Mouse (Mus musculus) hindbrain, postnatal 0 days (tissue): ENCODE results near the gene Hbq1a. TPM values are rescaled to one million over a fixed set of nuclear protein-coding genes. Genes with fewer than 3 reads are reported as not detected.

Experiments
- ATAC-seq: fragments of 200-750 bp; cut with Nextera tagmentation; 2 replicates; pipeline ENCODE4 v1.8.0; 2017; ENCODE audit warnings: mild to moderate bottlenecking, moderate TSS enrichment, moderate library complexity
- DNase-seq: peaks from one replicate; pipeline ENCODE4 v3.0.0-alpha.2; 2015; ENCODE audit warnings: low spot score
- H3K27ac ChIP-seq: fragments of 300-500 bp; sonication (generic); 2 replicates; pipeline ENCODE4 v1.5.1; 2014; ENCODE audit warnings: mild to moderate bottlenecking
- H3K27me3 ChIP-seq: fragments of 300-500 bp; sonication (generic); 2 replicates; pipeline ENCODE4 v1.6.1; 2014; ENCODE audit warnings: low read length, mixed read lengths; ENCODE audit not compliant: insufficient read depth
- H3K36me3 ChIP-seq: fragments of 300-500 bp; sonication (generic); 2 replicates; pipeline ENCODE4 v1.6.1; 2014; ENCODE audit warnings: low read length, mixed read lengths; ENCODE audit not compliant: insufficient read depth
- H3K4me1 ChIP-seq: fragments of 300-500 bp; sonication (generic); 2 replicates; pipeline ENCODE4 v1.6.1; 2014; ENCODE audit warnings: antibody characterized with exemption, low read length, mixed read lengths; ENCODE audit not compliant: insufficient read depth
- H3K4me2 ChIP-seq: fragments of 300-500 bp; sonication (generic); 2 replicates; pipeline ENCODE4 v1.6.1; 2014; ENCODE audit warnings: low read depth, mild to moderate bottlenecking, low read length, moderate library complexity, mixed read lengths
- H3K4me3 ChIP-seq: fragments of 300-500 bp; sonication (generic); 2 replicates; pipeline ENCODE4 v1.5.1; 2014; ENCODE audit warnings: low read length
- H3K9ac ChIP-seq: fragments of 300-500 bp; sonication (generic); replicated peaks from 2 replicates; pipeline ENCODE4 v1.6.1; 2014; ENCODE audit warnings: mild to moderate bottlenecking, low read length, moderate library complexity, mixed read lengths
- H3K9me3 ChIP-seq: fragments of 300-500 bp; sonication (generic); 2 replicates; pipeline ENCODE4 v1.6.1; 2016; ENCODE audit warnings: low read length, mixed read lengths
- CTCF ChIP-seq: IDR thresholded peaks from 2 replicates; pipeline ENCODE4 v1.5.1; 2016; ENCODE audit warnings: antibody characterized with exemption, control low read depth, low read depth
- WGBS: fragments of 180-500 bp; shearing (Covaris S2); extraction: QIAGEN DNeasy Blood & Tissue Kit; methylation state at CpG from one replicate; pipeline ENCODE4 v1.1.7; 2014; 5-methylcytosine and 5-hydroxymethylcytosine counted together
- polyA plus RNA-seq: library from polyadenylated mRNA; unstranded; fragments of >200 nt; fragmentation: Nextera tagmentation; extraction: Ambion mirVana; gene quantifications from 2 replicates; pipeline ENCODE4 v1.2.1, GENCODE M21; 2015
- total RNA-seq: library from RNA; depleted of rRNA; stranded (reverse); fragments of >200 nt; gene quantifications from 2 replicates; pipeline ENCODE4 v1.2.3, GENCODE M21; 2014

Hbq1a gene
- total and polyA plus RNA-seq, 2 experiments from 2014 or later = 2.0 to 5.6 TPM

DNA sequence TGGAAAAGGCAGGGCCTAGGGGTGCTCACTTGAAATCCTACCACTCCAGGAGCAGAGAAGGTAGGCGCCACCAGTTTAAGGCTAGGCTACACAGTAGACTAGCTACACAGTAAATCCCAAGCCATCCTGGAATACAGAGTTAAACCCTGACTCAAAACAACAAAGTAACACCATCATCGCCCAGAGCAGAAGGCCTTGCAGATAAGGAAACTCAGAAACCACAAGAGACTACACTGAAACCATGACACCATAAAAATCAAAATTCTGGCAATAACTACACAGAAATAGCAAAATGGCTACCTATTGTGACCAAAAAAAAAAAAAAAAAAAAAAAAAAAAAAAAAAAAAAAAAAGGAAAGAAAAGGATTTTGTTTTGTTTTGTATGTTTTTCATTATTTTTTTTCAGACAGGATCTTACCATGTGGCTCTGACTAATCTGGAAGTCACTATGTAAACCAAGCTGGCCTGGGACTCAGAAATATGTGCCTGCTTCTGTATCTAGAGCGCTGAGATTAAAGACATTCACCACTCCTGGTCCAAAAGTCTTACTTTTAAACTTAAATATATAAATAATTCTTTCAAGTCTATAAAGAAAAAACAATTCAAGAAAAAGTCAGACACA lies 34.6 kb upstream of the Hbq1a start:
- H3K27ac ChIP-seq = no peak overlapping the region
- no peaks in the 10 kb centered on the region for H3K9me3 ChIP-seq
- peaks cover 8% of the 10 kb centered on the region for H3K4me1 ChIP-seq
- 95% methylated on average over 3 of the region's 3 CpGs for WGBS
- no peak overlapping the region for H3K9ac ChIP-seq
- ATAC-seq (no peak), DNase-seq (no peak)
- no peak overlapping the region for H3K4me2 ChIP-seq
- no peak for TF ChIP-seq CTCF
- no peaks in the 10 kb centered on the region for H3K36me3 ChIP-seq
- H3K27me3 ChIP-seq = no peaks in the 10 kb centered on the region
- H3K4me3 ChIP-seq = no peak overlapping the region

DNA sequence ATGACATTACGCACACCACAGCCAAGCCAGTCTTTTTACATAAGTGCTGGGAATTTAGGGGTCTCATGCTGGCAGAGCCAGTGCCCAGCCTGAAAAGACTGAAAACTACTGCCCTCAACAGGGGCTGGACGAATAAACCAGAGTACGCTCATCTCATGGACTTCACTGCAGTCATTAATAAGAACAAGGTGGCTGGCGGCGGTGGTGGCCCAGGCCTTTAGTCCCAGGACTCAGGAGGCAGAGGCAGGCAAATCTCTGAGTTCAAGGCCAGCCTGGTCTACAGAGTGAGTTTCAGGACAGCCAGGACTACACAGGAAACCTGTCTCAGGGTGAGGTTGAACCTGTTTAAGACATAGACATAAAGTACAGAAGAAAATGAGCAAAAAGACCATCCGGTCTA lies 33.7 kb upstream of the Hbq1a start:
- H3K36me3 ChIP-seq = no peaks in the 10 kb centered on the region
- TF ChIP-seq CTCF = no peak
- no peak overlapping the region for H3K4me2 ChIP-seq
- H3K9me3 ChIP-seq = no peaks in the 10 kb centered on the region
- H3K4me1 ChIP-seq = peaks cover 8% of the 10 kb centered on the region
- WGBS = 91% methylated on average over 6 of the region's 6 CpGs
- no peak overlapping the region for H3K4me3 ChIP-seq
- no peak for DNase-seq
- H3K27me3 ChIP-seq = no peaks in the 10 kb centered on the region
- no peak for ATAC-seq
- no peak overlapping the region for H3K27ac ChIP-seq
- no peak overlapping the region for H3K9ac ChIP-seq

GRCm38 (mm10) chr11:32266776-32267175 lies 33.1 kb upstream of the Hbq1a start:
- Histone ChIP-seq H3K27ac (peak overlapping the region; percentile 95), H3K4me3 (peak overlapping the region; percentile 83), H3K4me2 (peak overlapping the region; percentile 77), H3K4me1 (peaks cover 8% of the 10 kb centered on the region), H3K9me3 (no peaks in the 10 kb centered on the region), H3K36me3 (no peaks in the 10 kb centered on the region), H3K9ac (peak overlapping the region; percentile 96), H3K27me3 (no peaks in the 10 kb centered on the region)
- DNase-seq (no peak), ATAC-seq (no peak)
- 21% methylated on average over 6 of the region's 6 CpGs for WGBS
- no peak for TF ChIP-seq CTCF

DNA sequence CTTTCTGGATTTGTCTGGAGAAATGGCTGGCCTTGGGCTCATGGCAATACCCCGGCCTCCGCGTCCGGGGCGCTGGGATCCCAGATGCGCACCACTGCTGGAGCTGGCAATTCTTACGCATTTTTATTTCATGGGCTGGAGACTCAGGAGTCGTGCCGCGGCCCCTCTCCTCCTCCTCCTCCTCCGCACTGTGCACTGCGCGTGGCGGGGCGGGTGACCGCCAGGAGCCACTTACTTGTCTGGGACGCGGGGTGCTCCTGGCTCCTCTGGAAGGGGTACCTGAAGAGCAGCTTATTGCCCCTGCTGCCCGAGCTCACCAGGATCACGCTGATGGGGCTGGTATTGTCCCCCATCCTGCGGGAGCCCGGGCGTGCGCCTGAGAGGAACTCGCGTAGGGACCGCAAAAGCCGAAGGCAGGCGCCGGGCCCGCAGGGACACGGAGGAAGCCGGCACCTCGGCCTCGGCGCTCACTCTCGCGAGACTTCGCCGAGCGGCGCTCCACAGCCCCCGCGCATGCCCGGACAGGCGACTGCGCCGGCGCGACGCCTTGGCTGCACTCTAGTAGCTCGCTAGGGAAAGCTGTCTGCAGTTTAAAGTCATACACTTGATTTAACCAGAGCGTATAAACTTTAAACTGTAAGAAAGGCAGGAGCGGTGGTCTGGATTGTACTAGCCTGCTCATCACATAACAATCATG lies 32.5 kb upstream of the Hbq1a start, which contains the start of gene Nprl3:
Gene Nprl3, minus strand, starts transcription at position 520 of the 697 bp plus-strand sequence.
- Histone ChIP-seq H3K9me3 (no peaks in the 10 kb centered on the region), H3K4me2 (peak within 1 kb of the TSS; percentile 77), H3K36me3 (no peaks in the 10 kb centered on the region), H3K4me1 (peaks cover 8% of the 10 kb centered on the region), H3K27ac (peak within 1 kb of the TSS; percentile 95), H3K4me3 (peak within 1 kb of the TSS; percentile 83), H3K9ac (peak within 1 kb of the TSS; percentile 96), H3K27me3 (no peaks in the 10 kb centered on the region)
- WGBS = under 1% methylated on average over 54 of the region's 54 CpGs
- TF ChIP-seq CTCF = no peak
- DNase-seq (peak; percentile 98), ATAC-seq (peak; percentile 99)

GRCm38 (mm10) chr11:32267964-32268363 lies 31.9 kb upstream of the Hbq1a start:
- peak overlapping the region; percentile 95 for H3K27ac ChIP-seq
- H3K4me1 ChIP-seq = peaks cover 8% of the 10 kb centered on the region
- H3K36me3 ChIP-seq = no peaks in the 10 kb centered on the region
- 16% methylated on average over 5 of the region's 5 CpGs for WGBS
- TF ChIP-seq CTCF = no peak
- H3K9me3 ChIP-seq = no peaks in the 10 kb centered on the region
- peak overlapping the region; percentile 77 for H3K4me2 ChIP-seq
- peak; percentile 5 for DNase-seq
- peak overlapping the region; percentile 83 for H3K4me3 ChIP-seq
- peak overlapping the region; percentile 96 for H3K9ac ChIP-seq
- H3K27me3 ChIP-seq = no peaks in the 10 kb centered on the region
- ATAC-seq = peak; percentile 12; the same call in 1 of the 2 replicates

GRCm38 (mm10) chr11:32268952-32269351 lies 30.9 kb upstream of the Hbq1a start:
- peaks cover 8% of the 10 kb centered on the region for H3K4me1 ChIP-seq
- H3K4me2 ChIP-seq = no peak overlapping the region
- no peak for DNase-seq
- no peak for TF ChIP-seq CTCF
- H3K9me3 ChIP-seq = no peaks in the 10 kb centered on the region
- no peak overlapping the region for H3K4me3 ChIP-seq
- no peaks in the 10 kb centered on the region for H3K36me3 ChIP-seq
- no peak overlapping the region for H3K9ac ChIP-seq
- no peak overlapping the region for H3K27ac ChIP-seq
- H3K27me3 ChIP-seq = no peaks in the 10 kb centered on the region
- 84% methylated on average over 5 of the region's 5 CpGs for WGBS
- ATAC-seq = no peak

- Histone ChIP-seq H3K27me3 (no peaks in the 10 kb centered on the region), H3K9ac (no peak overlapping the region), H3K9me3 (no peaks in the 10 kb centered on the region), H3K4me3 (no peak overlapping the region), H3K36me3 (no peaks in the 10 kb centered on the region), H3K27ac (no peak overlapping the region), H3K4me1 (peaks cover 5% of the 10 kb centered on the region; the same call in 1 of the 2 replicates), H3K4me2 (no peak overlapping the region)
- WGBS = 55% methylated on average over 4 of the region's 4 CpGs
- DNase-seq (no peak), ATAC-seq (no peak)
- TF ChIP-seq CTCF = no peak
Measured at GRCm38 (mm10) chr11:32271178-32271577, 28.7 kb upstream of the Hbq1a start.
